Mouse (Mus musculus): ENCODE results near the gene Lck. TPM values are rescaled to one million over a fixed set of nuclear protein-coding genes. Genes with fewer than 3 reads are reported as not detected.

The Lck gene
- polyA plus RNA-seq, 1 experiment from 2014 or later: 10.7 TPM

DNA sequence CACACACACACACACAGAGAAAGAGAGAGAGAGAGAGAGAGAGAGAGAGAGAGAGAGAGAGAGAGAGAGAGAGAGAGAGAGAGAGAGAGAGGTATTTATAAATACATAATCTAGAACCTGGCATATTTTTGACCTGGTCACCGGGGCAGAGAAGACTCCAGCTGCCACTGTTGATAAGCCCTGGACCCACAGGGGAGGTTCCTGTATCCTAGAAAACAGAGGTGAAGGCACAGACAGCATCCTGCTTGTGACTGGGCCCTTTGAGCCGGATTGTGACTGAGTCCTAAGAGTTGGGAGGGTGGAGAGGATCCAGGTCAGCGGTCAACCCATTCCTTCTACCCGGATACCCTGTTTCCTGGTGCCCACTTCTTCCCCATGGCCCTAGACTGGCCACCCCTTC, 15.4 kb upstream of the Lck start:
- Histone ChIP-seq H3K9me3 (ENCODE audit: control insufficient read depth, low read length) (no peaks in the 10 kb centered on the region), H3K9ac (ENCODE audit: low read length) (no peak overlapping the region), H3K27me3 (ENCODE audit: control insufficient read depth, insufficient read depth, low read depth, low read length) (no peaks in the 10 kb centered on the region), H3K4me3 (ENCODE audit: low read length) (no peak overlapping the region), H3K36me3 (ENCODE audit: control insufficient read depth, insufficient read depth, low read length) (peaks cover 30% of the 10 kb centered on the region), H3K4me2 (ENCODE audit: low read depth, low read length) (no peak overlapping the region), H3K4me1 (replicated peaks; ENCODE audit: control insufficient read depth, insufficient read depth, low read length) (peaks cover 3% of the 10 kb centered on the region), H3K27ac (ENCODE audit: low read length) (no peak overlapping the region)
- ATAC-seq (ENCODE audit: low read depth): no peak
- WGBS: 76% methylated on average over 4 of the region's 4 CpGs

DNA sequence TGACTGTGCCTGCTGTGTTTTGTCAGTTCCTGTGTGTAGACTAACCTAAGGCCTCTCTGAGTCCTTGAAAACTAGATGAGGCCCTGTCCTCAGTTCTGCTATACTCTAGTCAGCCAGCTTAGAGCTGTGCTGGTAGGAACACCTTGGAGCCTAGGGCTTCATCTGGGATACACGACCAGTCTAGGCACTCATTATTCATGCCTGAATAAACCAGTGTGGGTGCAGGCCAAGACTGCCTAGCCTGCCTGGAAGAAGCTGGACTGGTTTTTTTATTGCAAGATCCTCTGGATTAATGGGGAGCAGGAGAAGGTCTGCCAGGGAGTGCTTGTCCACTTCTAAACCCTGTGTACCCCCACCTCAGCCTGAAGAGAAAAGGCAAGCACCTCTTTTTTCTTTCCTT, 13.5 kb upstream of the Lck start:
- ATAC-seq (ENCODE audit: low read depth): no peak
- Histone ChIP-seq H3K27me3 (ENCODE audit: control insufficient read depth, insufficient read depth, low read depth, low read length) (no peaks in the 10 kb centered on the region), H3K9ac (ENCODE audit: low read length) (no peak overlapping the region), H3K4me2 (ENCODE audit: low read depth, low read length) (no peak overlapping the region), H3K4me3 (ENCODE audit: low read length) (no peak overlapping the region), H3K27ac (ENCODE audit: low read length) (no peak overlapping the region), H3K4me1 (replicated peaks; ENCODE audit: control insufficient read depth, insufficient read depth, low read length) (peaks cover 3% of the 10 kb centered on the region), H3K9me3 (ENCODE audit: control insufficient read depth, low read length) (no peaks in the 10 kb centered on the region), H3K36me3 (ENCODE audit: control insufficient read depth, insufficient read depth, low read length) (peaks cover 16% of the 10 kb centered on the region)
- 30% methylated on average over 1 of the region's 1 CpGs for WGBS

DNA sequence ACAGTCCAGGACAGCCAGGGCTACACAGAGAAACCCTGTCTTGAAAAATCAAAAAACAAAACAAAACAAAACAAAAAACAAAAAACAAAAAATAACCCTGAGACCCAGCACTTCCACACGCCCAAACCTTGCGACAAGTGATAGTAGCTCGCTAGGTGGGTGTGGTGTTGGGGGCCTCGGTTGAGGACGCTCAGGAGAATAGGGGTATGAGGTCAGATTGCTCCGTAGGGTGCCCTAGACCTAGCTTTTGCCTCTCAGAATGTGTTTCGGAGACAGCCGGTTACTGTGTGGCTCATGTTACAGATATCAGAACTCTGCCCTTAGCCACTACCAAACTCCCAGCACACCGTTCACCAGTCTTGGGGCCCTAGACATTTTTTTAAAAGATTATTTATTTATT, 12.3 kb upstream of the Lck start:
- no peak overlapping the region for H3K4me3 ChIP-seq (ENCODE audit: low read length)
- peak overlapping the region; percentile 76; the same call in 1 of the 2 replicates for H3K4me2 ChIP-seq (ENCODE audit: low read depth, low read length)
- no peak for ATAC-seq (ENCODE audit: low read depth)
- H3K27me3 ChIP-seq (ENCODE audit: control insufficient read depth, insufficient read depth, low read depth, low read length): no peaks in the 10 kb centered on the region
- WGBS: 76% methylated on average over 9 of the region's 9 CpGs
- no peak overlapping the region for H3K9ac ChIP-seq (ENCODE audit: low read length)
- H3K27ac ChIP-seq (ENCODE audit: low read length): no peak overlapping the region
- H3K4me1 ChIP-seq (replicated peaks; ENCODE audit: control insufficient read depth, insufficient read depth, low read length): peaks cover 3% of the 10 kb centered on the region
- H3K36me3 ChIP-seq (ENCODE audit: control insufficient read depth, insufficient read depth, low read length): peaks cover 5% of the 10 kb centered on the region
- no peaks in the 10 kb centered on the region for H3K9me3 ChIP-seq (ENCODE audit: control insufficient read depth, low read length)

DNA sequence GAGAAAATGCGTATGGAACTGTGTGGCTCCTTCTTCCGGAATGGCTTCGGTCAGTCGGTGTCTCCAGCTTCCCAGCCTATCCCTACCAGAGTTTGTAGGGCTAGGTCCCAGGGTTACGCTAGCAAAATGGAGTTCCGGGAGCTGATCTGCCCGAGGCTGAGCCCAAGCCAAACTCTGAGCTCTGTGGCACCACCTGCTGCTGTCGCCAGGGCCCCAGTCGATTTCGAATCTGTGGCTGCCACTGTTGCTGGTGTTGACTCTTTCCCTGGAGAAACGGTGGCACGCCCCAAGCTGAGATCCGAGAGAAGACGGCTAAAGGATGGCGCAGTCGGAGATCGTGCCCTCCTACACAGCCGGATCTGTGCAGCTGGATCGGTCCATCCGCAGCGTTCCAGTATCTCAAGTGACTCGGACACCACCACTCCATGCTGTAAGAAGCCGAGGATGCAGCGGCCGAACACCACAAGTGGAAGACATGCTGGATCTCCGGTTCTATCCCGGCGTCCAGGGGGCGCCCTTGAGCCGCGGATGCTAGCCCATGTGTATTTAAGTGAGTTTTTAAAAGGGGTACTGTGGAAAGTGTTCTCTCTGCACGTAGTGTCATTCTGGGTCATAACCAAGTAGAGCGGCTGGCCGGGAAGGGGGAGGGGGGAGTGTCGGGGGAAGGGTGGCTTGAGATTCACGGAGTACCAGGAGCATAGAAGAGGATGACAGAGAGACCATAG, 11.6 kb upstream of the Lck start:
- H3K27me3 ChIP-seq (ENCODE audit: control insufficient read depth, insufficient read depth, low read depth, low read length): no peaks in the 10 kb centered on the region
- WGBS: 1% methylated on average over 36 of the region's 36 CpGs
- H3K9ac ChIP-seq (ENCODE audit: low read length): peak overlapping the region; percentile 69
- H3K36me3 ChIP-seq (ENCODE audit: control insufficient read depth, insufficient read depth, low read length): no peaks in the 10 kb centered on the region
- peak overlapping the region; percentile 55 for H3K4me3 ChIP-seq (ENCODE audit: low read length)
- peaks cover 3% of the 10 kb centered on the region for H3K4me1 ChIP-seq (replicated peaks; ENCODE audit: control insufficient read depth, insufficient read depth, low read length)
- peak; percentile 81 for ATAC-seq (ENCODE audit: low read depth)
- peak overlapping the region; percentile 71 for H3K27ac ChIP-seq (ENCODE audit: low read length)
- H3K9me3 ChIP-seq (ENCODE audit: control insufficient read depth, low read length): no peaks in the 10 kb centered on the region
- H3K4me2 ChIP-seq (ENCODE audit: low read depth, low read length): peak overlapping the region; percentile 76

DNA sequence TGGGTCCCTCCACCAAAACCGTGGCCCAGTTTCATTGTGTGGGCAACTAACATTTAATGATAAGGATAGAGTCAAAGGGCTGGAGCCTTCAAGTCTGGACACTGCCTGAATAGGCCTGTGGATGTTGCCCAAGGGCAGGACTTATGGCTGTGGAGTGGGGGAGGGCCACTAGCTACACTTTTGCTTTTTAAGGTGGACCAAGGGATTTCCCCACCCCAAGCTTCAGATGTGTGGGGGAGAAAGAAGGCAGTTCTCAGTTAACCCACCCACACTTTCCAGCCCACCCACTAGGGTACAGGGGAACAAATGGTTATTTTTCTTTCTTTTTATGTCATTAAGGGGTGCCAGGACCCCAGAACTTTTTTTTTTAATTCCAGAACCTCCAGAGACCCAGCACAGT, 10.9 kb upstream of the Lck start:
- no peak for ATAC-seq (ENCODE audit: low read depth)
- no peaks in the 10 kb centered on the region for H3K27me3 ChIP-seq (ENCODE audit: control insufficient read depth, insufficient read depth, low read depth, low read length)
- peak overlapping the region; percentile 71; the same call in 1 of the 2 replicates for H3K27ac ChIP-seq (ENCODE audit: low read length)
- WGBS: 63% methylated on average over 1 of the region's 1 CpGs
- peak overlapping the region; percentile 69 for H3K9ac ChIP-seq (ENCODE audit: low read length)
- H3K4me3 ChIP-seq (ENCODE audit: low read length): peak overlapping the region; percentile 55
- H3K36me3 ChIP-seq (ENCODE audit: control insufficient read depth, insufficient read depth, low read length): no peaks in the 10 kb centered on the region
- peaks cover 3% of the 10 kb centered on the region for H3K4me1 ChIP-seq (replicated peaks; ENCODE audit: control insufficient read depth, insufficient read depth, low read length)
- H3K9me3 ChIP-seq (ENCODE audit: control insufficient read depth, low read length): no peaks in the 10 kb centered on the region
- peak overlapping the region; percentile 76 for H3K4me2 ChIP-seq (ENCODE audit: low read depth, low read length)

DNA sequence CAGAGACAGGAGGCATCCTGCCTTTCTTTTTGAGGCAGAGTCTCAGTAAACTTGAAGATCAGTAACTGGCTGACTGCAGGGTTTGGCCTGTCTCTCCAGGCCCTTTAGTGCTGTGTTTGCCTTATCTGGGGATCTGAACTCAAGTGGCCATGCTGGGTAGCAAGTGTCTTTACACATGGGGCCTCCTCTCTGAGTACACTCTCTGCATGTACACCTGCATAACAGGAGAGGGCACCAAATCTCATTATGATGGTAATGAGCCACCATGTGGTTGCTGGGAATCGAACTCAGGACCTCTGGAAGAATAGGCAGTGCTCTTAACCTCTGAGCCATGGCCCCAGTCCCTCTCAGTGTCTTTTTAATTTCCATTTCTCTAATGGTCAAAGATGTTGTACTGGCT, 8.8 kb upstream of the Lck start:
- WGBS: 75% methylated on average over 1 of the region's 1 CpGs
- H3K9me3 ChIP-seq (ENCODE audit: control insufficient read depth, low read length): no peaks in the 10 kb centered on the region
- no peak for ATAC-seq (ENCODE audit: low read depth)

DNA sequence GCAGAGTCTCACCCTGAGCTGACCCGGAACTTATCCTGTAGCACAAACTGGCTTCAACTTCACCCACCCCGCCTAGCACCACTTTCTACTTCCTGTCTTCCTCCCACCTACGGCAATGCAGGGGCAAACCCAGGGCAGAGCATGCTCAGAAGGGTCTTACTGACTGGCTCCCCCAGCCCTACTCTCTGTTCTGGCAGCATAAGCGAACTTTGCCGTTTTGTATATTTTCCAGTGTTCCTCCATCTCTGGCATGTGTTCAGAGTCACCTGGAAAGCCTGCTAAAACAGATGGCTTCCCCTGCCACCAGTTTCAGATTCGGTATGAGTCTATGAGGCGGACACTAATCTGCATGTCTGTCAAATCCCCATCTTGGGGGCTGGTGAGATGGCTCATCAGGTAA, 6.9 kb upstream of the Lck start:
- no peak for ATAC-seq (ENCODE audit: low read depth)
- no peaks in the 10 kb centered on the region; the same call in 1 of the 2 replicates for H3K27me3 ChIP-seq (ENCODE audit: control insufficient read depth, insufficient read depth, low read depth, low read length)
- no peak overlapping the region for H3K9ac ChIP-seq (ENCODE audit: low read length)
- peaks cover 8% of the 10 kb centered on the region for H3K4me1 ChIP-seq (replicated peaks; ENCODE audit: control insufficient read depth, insufficient read depth, low read length)
- H3K4me2 ChIP-seq (ENCODE audit: low read depth, low read length): no peak overlapping the region
- H3K36me3 ChIP-seq (ENCODE audit: control insufficient read depth, insufficient read depth, low read length): no peaks in the 10 kb centered on the region
- no peaks in the 10 kb centered on the region for H3K9me3 ChIP-seq (ENCODE audit: control insufficient read depth, low read length)
- no peak overlapping the region for H3K4me3 ChIP-seq (ENCODE audit: low read length)
- no peak overlapping the region for H3K27ac ChIP-seq (ENCODE audit: low read length)
- 56% methylated on average over 7 of the region's 7 CpGs for WGBS

More for the DNA sequence above, 8.8 kb upstream of the Lck start:
- no peaks in the 10 kb centered on the region for H3K27me3 ChIP-seq (ENCODE audit: control insufficient read depth, insufficient read depth, low read depth, low read length)
- H3K9ac ChIP-seq (ENCODE audit: low read length): no peak overlapping the region
- H3K4me2 ChIP-seq (ENCODE audit: low read depth, low read length): no peak overlapping the region
- H3K27ac ChIP-seq (ENCODE audit: low read length): no peak overlapping the region
- peaks cover 5% of the 10 kb centered on the region for H3K4me1 ChIP-seq (replicated peaks; ENCODE audit: control insufficient read depth, insufficient read depth, low read length)
- no peak overlapping the region for H3K4me3 ChIP-seq (ENCODE audit: low read length)
- H3K36me3 ChIP-seq (ENCODE audit: control insufficient read depth, insufficient read depth, low read length): no peaks in the 10 kb centered on the region

DNA sequence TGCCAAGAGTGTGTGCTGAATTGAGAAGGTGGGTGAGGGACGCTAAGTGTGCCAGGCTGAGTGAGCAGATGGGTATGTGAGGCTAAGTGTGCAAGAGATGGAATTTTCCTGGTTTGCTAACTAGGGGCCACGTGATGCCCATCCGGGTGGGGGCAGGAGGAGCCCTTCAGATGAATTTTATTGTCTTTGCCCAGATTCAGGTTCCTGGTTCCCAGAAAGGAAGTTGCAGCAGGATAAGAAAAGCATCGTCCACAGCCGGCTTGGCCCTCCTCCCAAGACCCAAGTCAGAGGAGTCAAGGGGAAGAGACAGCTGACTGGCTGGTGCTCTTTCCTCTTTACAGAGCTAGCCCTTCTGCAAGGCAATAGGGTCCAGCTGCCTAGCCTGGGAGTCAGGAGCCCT, 5.0 kb upstream of the Lck start, which contains the start of gene Fam167b:
Gene Fam167b (minus strand): TSS at position 84 of the 400 bp plus-strand sequence.
- Histone ChIP-seq H3K27ac (ENCODE audit: low read length) (peak within 1 kb of the TSS; percentile 52), H3K36me3 (ENCODE audit: control insufficient read depth, insufficient read depth, low read length) (no peaks in the 10 kb centered on the region), H3K4me2 (ENCODE audit: low read depth, low read length) (peak within 1 kb of the TSS; percentile 36; the same call in 1 of the 2 replicates), H3K27me3 (ENCODE audit: control insufficient read depth, insufficient read depth, low read depth, low read length) (no peaks in the 10 kb centered on the region; the same call in 1 of the 2 replicates), H3K9me3 (ENCODE audit: control insufficient read depth, low read length) (no peaks in the 10 kb centered on the region), H3K4me3 (ENCODE audit: low read length) (no peak within 1 kb of the TSS), H3K9ac (ENCODE audit: low read length) (no peak within 1 kb of the TSS), H3K4me1 (replicated peaks; ENCODE audit: control insufficient read depth, insufficient read depth, low read length) (peaks cover 5% of the 10 kb centered on the region; the same call in 1 of the 2 replicates)
- 64% methylated on average over 5 of the region's 5 CpGs for WGBS
- ATAC-seq (ENCODE audit: low read depth): peak; percentile 47; the same call in 1 of the 2 replicates

DNA sequence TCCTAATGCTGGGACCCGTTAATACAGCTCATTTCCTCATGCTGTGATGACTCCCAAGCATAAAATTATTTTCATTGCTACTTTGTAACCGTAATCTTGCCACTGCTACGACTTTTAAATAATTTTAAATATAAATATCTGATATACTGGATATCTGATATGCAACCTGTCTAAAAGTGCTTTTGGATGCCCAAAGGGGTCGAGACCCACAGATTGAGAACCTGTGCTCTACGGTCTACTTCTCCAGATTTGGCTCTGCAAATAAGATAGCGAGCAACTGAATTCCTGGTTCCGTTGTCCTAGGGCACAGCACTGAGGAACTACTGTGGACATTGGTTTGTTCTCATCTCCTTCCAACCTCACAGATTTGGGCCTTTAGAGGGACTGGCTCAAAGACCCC, 4.2 kb upstream of the Lck start:
- 74% methylated on average over 7 of the region's 7 CpGs for WGBS
- Histone ChIP-seq H3K9ac (ENCODE audit: low read length) (no peak overlapping the region), H3K36me3 (ENCODE audit: control insufficient read depth, insufficient read depth, low read length) (no peaks in the 10 kb centered on the region), H3K9me3 (ENCODE audit: control insufficient read depth, low read length) (no peaks in the 10 kb centered on the region), H3K4me3 (ENCODE audit: low read length) (no peak overlapping the region), H3K4me1 (replicated peaks; ENCODE audit: control insufficient read depth, insufficient read depth, low read length) (peaks cover 5% of the 10 kb centered on the region; the same call in 1 of the 2 replicates), H3K27ac (ENCODE audit: low read length) (no peak overlapping the region), H3K27me3 (ENCODE audit: control insufficient read depth, insufficient read depth, low read depth, low read length) (no peaks in the 10 kb centered on the region; the same call in 1 of the 2 replicates), H3K4me2 (ENCODE audit: low read depth, low read length) (no peak overlapping the region)
- no peak for ATAC-seq (ENCODE audit: low read depth)

All from lung, embryonic 16.5 days (tissue).